Mouse (Mus musculus): ENCODE data around the gene Otop3. TPM values are rescaled to one million over a fixed set of nuclear protein-coding genes. Genes with fewer than 3 reads are reported as not detected.
A peak's percentile ranks its signal among the peaks of the same experiment; 100 is the strongest.

Gene Otop3
- polyA plus RNA-seq, 1 experiment, result not detected

DNA sequence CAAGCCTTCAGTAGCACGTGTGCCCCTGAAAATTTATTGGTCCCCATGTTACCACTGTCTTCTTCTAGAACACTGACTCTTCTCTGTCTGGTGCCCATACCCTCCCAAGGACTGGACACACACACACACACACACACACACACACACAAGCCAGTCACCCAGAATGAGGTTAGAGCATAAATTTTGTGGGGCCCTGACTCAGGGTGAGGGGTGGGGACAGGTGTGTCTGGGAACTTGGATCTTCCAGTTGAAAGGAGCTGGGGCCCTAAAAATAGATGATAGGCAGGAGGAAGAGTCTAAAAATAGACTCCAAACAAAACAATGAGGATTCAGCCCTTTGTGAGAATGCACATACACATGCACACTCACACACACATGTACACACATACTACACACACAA is 25.8 kb upstream of the Otop3 start:
- H3K27me3 ChIP-seq (ENCODE audit: control insufficient read depth, insufficient read depth, low read length, poor library complexity, severe bottlenecking), result peaks cover 2% of the 10 kb centered on the region; the same call in 1 of the 2 replicates
- no peak overlapping the region for H3K4me3 ChIP-seq (ENCODE audit: low read depth, low read length)
- H3K36me3 ChIP-seq (ENCODE audit: control insufficient read depth, insufficient read depth, low read length, poor library complexity, severe bottlenecking), result no peaks in the 10 kb centered on the region
- TF ChIP-seq POLR2A (IDR thresholded peaks at IDR 0.05; ENCODE audit: insufficient read depth, low read length) (no peak), CTCF (IDR thresholded peaks at IDR 0.05; ENCODE audit: low read depth, low read length) (no peak), EP300 (IDR thresholded peaks at IDR 0.05; ENCODE audit: insufficient read depth, low read depth, low read length) (no peak)
- H3K4me1 ChIP-seq (ENCODE audit: control insufficient read depth, insufficient read depth, low read length), result no peaks in the 10 kb centered on the region
- H3K27ac ChIP-seq (ENCODE audit: insufficient read depth, low read length), result no peak overlapping the region
- no peak overlapping the region for H3K9ac ChIP-seq (ENCODE audit: low read depth, poor library complexity, severe bottlenecking)
- no peaks in the 10 kb centered on the region for H3K9me3 ChIP-seq (replicated peaks; ENCODE audit: control insufficient read depth, insufficient read depth, low read length, poor library complexity, severe bottlenecking)

- Histone ChIP-seq H3K27ac (ENCODE audit: insufficient read depth, low read length) (no peak overlapping the region), H3K9ac (ENCODE audit: low read depth, poor library complexity, severe bottlenecking) (no peak overlapping the region), H3K27me3 (ENCODE audit: control insufficient read depth, insufficient read depth, low read length, poor library complexity, severe bottlenecking) (peaks cover 2% of the 10 kb centered on the region; the same call in 1 of the 2 replicates), H3K9me3 (replicated peaks; ENCODE audit: control insufficient read depth, insufficient read depth, low read length, poor library complexity, severe bottlenecking) (no peaks in the 10 kb centered on the region), H3K4me1 (ENCODE audit: control insufficient read depth, insufficient read depth, low read length) (no peaks in the 10 kb centered on the region), H3K4me3 (ENCODE audit: low read depth, low read length) (no peak overlapping the region), H3K36me3 (ENCODE audit: control insufficient read depth, insufficient read depth, low read length, poor library complexity, severe bottlenecking) (no peaks in the 10 kb centered on the region)
- no peak for TF ChIP-seq POLR2A (IDR thresholded peaks at IDR 0.05; ENCODE audit: insufficient read depth, low read length)
- TF ChIP-seq EP300 (IDR thresholded peaks at IDR 0.05; ENCODE audit: insufficient read depth, low read depth, low read length), result no peak
- peak; percentile 16 for TF ChIP-seq CTCF (IDR thresholded peaks at IDR 0.05; ENCODE audit: low read depth, low read length)
Measured at GRCm38 (mm10) chr11:115314249-115314648, 20.3 kb upstream of the Otop3 start.

DNA sequence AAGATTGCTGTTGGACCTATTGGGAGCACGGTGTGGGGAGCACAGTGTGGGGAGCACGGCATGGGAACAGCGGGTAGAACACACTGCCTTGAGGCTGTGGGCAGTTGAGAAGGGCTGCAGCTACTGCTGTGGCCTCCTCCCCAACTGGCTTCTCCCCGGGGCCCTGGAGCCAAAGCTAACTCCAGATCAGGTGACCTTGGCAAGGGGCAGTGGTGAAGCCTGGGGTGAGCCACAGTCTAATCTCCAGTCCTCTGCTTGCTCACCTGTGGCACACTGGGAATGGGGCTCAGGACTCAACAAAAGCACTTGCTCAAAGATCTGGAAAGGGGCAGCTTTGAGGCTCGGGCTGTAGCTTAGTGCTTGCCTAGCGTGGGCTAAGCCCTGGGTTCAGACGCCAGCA is 17.3 kb upstream of the Otop3 start:
- H3K36me3 ChIP-seq (ENCODE audit: control insufficient read depth, insufficient read depth, low read length, poor library complexity, severe bottlenecking), result no peaks in the 10 kb centered on the region
- no peak overlapping the region for H3K27ac ChIP-seq (ENCODE audit: insufficient read depth, low read length)
- H3K27me3 ChIP-seq (ENCODE audit: control insufficient read depth, insufficient read depth, low read length, poor library complexity, severe bottlenecking), result no peaks in the 10 kb centered on the region
- H3K4me3 ChIP-seq (ENCODE audit: low read depth, low read length), result no peak overlapping the region
- no peaks in the 10 kb centered on the region for H3K9me3 ChIP-seq (replicated peaks; ENCODE audit: control insufficient read depth, insufficient read depth, low read length, poor library complexity, severe bottlenecking)
- TF ChIP-seq CTCF (IDR thresholded peaks at IDR 0.05; ENCODE audit: low read depth, low read length), result no peak
- no peak for TF ChIP-seq EP300 (IDR thresholded peaks at IDR 0.05; ENCODE audit: insufficient read depth, low read depth, low read length)
- no peak for TF ChIP-seq POLR2A (IDR thresholded peaks at IDR 0.05; ENCODE audit: insufficient read depth, low read length)
- no peak overlapping the region for H3K9ac ChIP-seq (ENCODE audit: low read depth, poor library complexity, severe bottlenecking)
- no peaks in the 10 kb centered on the region for H3K4me1 ChIP-seq (ENCODE audit: control insufficient read depth, insufficient read depth, low read length)

- no peaks in the 10 kb centered on the region for H3K4me1 ChIP-seq (ENCODE audit: control insufficient read depth, insufficient read depth, low read length)
- no peak overlapping the region for H3K27ac ChIP-seq (ENCODE audit: insufficient read depth, low read length)
- TF ChIP-seq CTCF (IDR thresholded peaks at IDR 0.05; ENCODE audit: low read depth, low read length) (no peak), EP300 (IDR thresholded peaks at IDR 0.05; ENCODE audit: insufficient read depth, low read depth, low read length) (no peak), POLR2A (IDR thresholded peaks at IDR 0.05; ENCODE audit: insufficient read depth, low read length) (no peak)
- peak overlapping the region; percentile 42 for H3K4me3 ChIP-seq (ENCODE audit: low read depth, low read length)
- H3K9me3 ChIP-seq (replicated peaks; ENCODE audit: control insufficient read depth, insufficient read depth, low read length, poor library complexity, severe bottlenecking), result no peaks in the 10 kb centered on the region
- H3K36me3 ChIP-seq (ENCODE audit: control insufficient read depth, insufficient read depth, low read length, poor library complexity, severe bottlenecking), result no peaks in the 10 kb centered on the region
- H3K27me3 ChIP-seq (ENCODE audit: control insufficient read depth, insufficient read depth, low read length, poor library complexity, severe bottlenecking), result no peaks in the 10 kb centered on the region
- no peak overlapping the region for H3K9ac ChIP-seq (ENCODE audit: low read depth, poor library complexity, severe bottlenecking)
Measured at GRCm38 (mm10) chr11:115318245-115319027, 16.1 kb upstream of the Otop3 start.

GRCm38 (mm10) chr11:115319704-115320383 is 14.7 kb upstream of the Otop3 start:
- Histone ChIP-seq H3K9me3 (replicated peaks; ENCODE audit: control insufficient read depth, insufficient read depth, low read length, poor library complexity, severe bottlenecking) (no peaks in the 10 kb centered on the region), H3K9ac (ENCODE audit: low read depth, poor library complexity, severe bottlenecking) (no peak overlapping the region), H3K4me3 (ENCODE audit: low read depth, low read length) (peak overlapping the region; percentile 57), H3K36me3 (ENCODE audit: control insufficient read depth, insufficient read depth, low read length, poor library complexity, severe bottlenecking) (no peaks in the 10 kb centered on the region), H3K27me3 (ENCODE audit: control insufficient read depth, insufficient read depth, low read length, poor library complexity, severe bottlenecking) (no peaks in the 10 kb centered on the region), H3K27ac (ENCODE audit: insufficient read depth, low read length) (no peak overlapping the region), H3K4me1 (ENCODE audit: control insufficient read depth, insufficient read depth, low read length) (no peaks in the 10 kb centered on the region)
- TF ChIP-seq POLR2A (IDR thresholded peaks at IDR 0.05; ENCODE audit: insufficient read depth, low read length) (no peak), EP300 (IDR thresholded peaks at IDR 0.05; ENCODE audit: insufficient read depth, low read depth, low read length) (no peak), CTCF (IDR thresholded peaks at IDR 0.05; ENCODE audit: low read depth, low read length) (no peak)

Measured in ES-Bruce4 (cell line).